Comparison of ENCODE assay signal across 20 mouse cellular contexts in genomic region chr2:22782057-22782456, GRCm38 (mm10). TPM values are rescaled to one million over a fixed set of nuclear protein-coding genes. Genes with fewer than 3 reads are reported as not detected.
DNase-seq lines count a peak whose midpoint lies in the region; ATAC-seq and TF ChIP-seq lines count a peak whose summit lies in the region.
"Had no signal": no experiment of that assay in that cellular context is flagged by ENCODE, and none has a peak within 500 bp of the region (broad histone marks: within the 10 kb centered on the region; RNA-seq: fewer than 3 reads in every experiment).

No protein-coding gene starts in this region.

- TF ChIP-seq POLR2A in spleen, adult 2 months (IDR thresholded peaks at IDR 0.05; ENCODE audit: low read depth, low read length) = no peak

- WGBS in spleen, adult 2 months = 70% methylated on average over 3 of the region's 3 CpGs
- WGBS in liver, embryonic 15.5 days (ENCODE audit: insufficient replicate concordance) = 15% methylated on average over 3 of the region's 3 CpGs
- 84% methylated on average over 3 of the region's 3 CpGs for WGBS in kidney, embryonic 15.5 days

- H3K27ac ChIP-seq in spleen, adult 2 months (ENCODE audit: insufficient read depth, low read length) = 0 out of 2 replicates have a peak overlapping the region, but pooled peaks have one; percentile 1
- peak overlapping the region; percentile 76 for H3K27ac ChIP-seq in liver, embryonic 15.5 days (replicated peaks)
- no peak overlapping the region for H3K27ac ChIP-seq in kidney, embryonic 15.5 days
- H3K27ac ChIP-seq: embryonic facial prominence, embryonic 12.5 days; forebrain, embryonic 13.5 days; heart, embryonic 10.5 days; hindbrain, embryonic 13.5 days; hindbrain, postnatal 0 days had no signal

- no peaks in the 10 kb centered on the region for H3K27me3 ChIP-seq in spleen, adult 2 months (ENCODE audit: control insufficient read depth, insufficient read depth, low read length)
- H3K27me3 ChIP-seq in liver, embryonic 15.5 days = no peaks in the 10 kb centered on the region
- H3K27me3 ChIP-seq in kidney, embryonic 15.5 days = no peaks in the 10 kb centered on the region
- H3K27me3 ChIP-seq: CH12.LX; embryonic facial prominence, embryonic 12.5 days; forebrain, embryonic 13.5 days; hindbrain, embryonic 13.5 days had no signal

- no peak for DNase-seq in spleen, adult 2 months (ENCODE audit: low read depth in 1 of 2, low spot score in 2 of 2)
- no peak for DNase-seq in spleen, postnatal 10 days (ENCODE audit: low spot score in 2 of 2)
- no peak for DNase-seq in heart, adult 8-10 months (ENCODE audit: low spot score)
- DNase-seq in thymus, postnatal 0 days (ENCODE audit: low spot score) = no peak
- DNase-seq: adrenal gland, postnatal 25 days; cerebellum, adult 2 months; cerebellum, postnatal 10 days; forebrain, postnatal 0 days; gastrocnemius, postnatal 14 days; heart, postnatal 10 days had no signal

- H3K9me3 ChIP-seq in liver, embryonic 15.5 days (replicated peaks) = no peaks in the 10 kb centered on the region
- no peaks in the 10 kb centered on the region for H3K9me3 ChIP-seq in kidney, embryonic 15.5 days (replicated peaks)
- H3K9me3 ChIP-seq: embryonic facial prominence, embryonic 12.5 days; forebrain, embryonic 13.5 days; heart, embryonic 10.5 days; hindbrain, embryonic 13.5 days had no signal

- peaks cover 20% of the 10 kb centered on the region for H3K4me1 ChIP-seq in spleen, adult 2 months (ENCODE audit: control insufficient read depth, insufficient read depth, insufficient read length)
- H3K4me1 ChIP-seq in liver, embryonic 15.5 days (replicated peaks) = peaks cover 62% of the 10 kb centered on the region
- no peaks in the 10 kb centered on the region for H3K4me1 ChIP-seq in kidney, embryonic 15.5 days
- H3K4me1 ChIP-seq: embryonic facial prominence, embryonic 12.5 days; forebrain, embryonic 13.5 days; heart, embryonic 10.5 days; hindbrain, embryonic 13.5 days had no signal

- no peak for TF ChIP-seq CTCF in spleen, adult 2 months (IDR thresholded peaks at IDR 0.05; ENCODE audit: extremely low read depth, insufficient read depth, insufficient read length, insufficient replicate concordance)

- H3K9ac ChIP-seq in liver, embryonic 15.5 days = no peak overlapping the region
- no peak overlapping the region for H3K9ac ChIP-seq in kidney, embryonic 15.5 days
- H3K9ac ChIP-seq: embryonic facial prominence, embryonic 12.5 days; forebrain, embryonic 13.5 days; forebrain, postnatal 0 days; hindbrain, embryonic 13.5 days had no signal

- peaks cover 7% of the 10 kb centered on the region for H3K36me3 ChIP-seq in spleen, adult 2 months (ENCODE audit: control insufficient read depth, insufficient read depth, low read length)
- H3K36me3 ChIP-seq in liver, embryonic 15.5 days (replicated peaks) = no peaks in the 10 kb centered on the region
- H3K36me3 ChIP-seq in kidney, embryonic 15.5 days = no peaks in the 10 kb centered on the region
- H3K36me3 ChIP-seq: embryonic facial prominence, embryonic 12.5 days; heart, embryonic 10.5 days; hindbrain, embryonic 13.5 days had no signal

- peak overlapping the region; percentile 48 for H3K4me2 ChIP-seq in liver, embryonic 15.5 days
- no peak overlapping the region for H3K4me2 ChIP-seq in kidney, embryonic 15.5 days
- H3K4me2 ChIP-seq: embryonic facial prominence, embryonic 12.5 days; forebrain, embryonic 13.5 days; hindbrain, embryonic 13.5 days had no signal

- no peak overlapping the region for H3K4me3 ChIP-seq in spleen, adult 2 months (ENCODE audit: extremely low read depth, insufficient read depth, insufficient read length)
- no peak overlapping the region for H3K4me3 ChIP-seq in liver, embryonic 15.5 days (replicated peaks)
- H3K4me3 ChIP-seq in kidney, embryonic 15.5 days (replicated peaks) = no peak overlapping the region
- H3K4me3 ChIP-seq: embryonic facial prominence, embryonic 12.5 days; forebrain, embryonic 13.5 days; heart, embryonic 10.5 days; hindbrain, embryonic 13.5 days had no signal

- peak; percentile 69 for ATAC-seq in erythroid progenitor cell, adult 5-6 weeks (replicated peaks; ENCODE audit: low FRiP score, poor library complexity, severe bottlenecking)
- ATAC-seq in liver, embryonic 15.5 days (ENCODE audit: insufficient read depth) = peak; percentile 68
- peak; percentile 80 for ATAC-seq in megakaryocyte-erythroid progenitor cell, adult 5-6 weeks (replicated peaks; ENCODE audit: low FRiP score, low TSS enrichment, poor library complexity, severe bottlenecking)
- no peak for ATAC-seq in kidney, embryonic 15.5 days (replicated peaks; ENCODE audit: low FRiP score)
- ATAC-seq: forebrain, embryonic 13.5 days; forebrain, postnatal 0 days; hindbrain, postnatal 0 days had no signal

RNA-seq across cellular contexts. Expression of gene Apbb1ip, which starts 8.2 kb away (rescaled TPM):
- 24.8 and 28.0 TPM in 2 replicates for polyA plus RNA-seq in spleen, adult 2 months (2012; rRNA removed)
- total RNA-seq in erythroid progenitor cell, adult 5-6 weeks (2015; ENCODE audit: low replicate concordance) = 41.8 and 60.8 TPM in 2 replicates
- total RNA-seq in erythroid progenitor cell, adult 5-6 weeks (2017; ENCODE audit: low replicate concordance) = 7.2 and 16.9 TPM in 2 replicates
- 12.7 and 13.1 TPM in 2 replicates for polyA plus RNA-seq in liver, embryonic 15.5 days (2015; fragmentation: Nextera tagmentation; extraction: Ambion mirVana)
- total RNA-seq in megakaryocyte-erythroid progenitor cell, adult 5-6 weeks (2014; fragmentation: Nextera tagmentation) = 128 and 143 TPM in 2 replicates
- total RNA-seq in megakaryocyte-erythroid progenitor cell, adult 5-6 weeks (2017) = 14.0 and 21.9 TPM in 2 replicates
- 2.4 and 2.5 TPM in 2 replicates for polyA plus RNA-seq in kidney, embryonic 15.5 days (2015; fragmentation: Nextera tagmentation; extraction: Ambion mirVana)
- 1 to 10 TPM; 1.9 to 4.7 (median 3.8) TPM for total RNA-seq in heart, adult 8-10 months (2022)
- 51.9 and 63.0 TPM in 2 replicates for polyA plus RNA-seq in thymus, postnatal 0 days (2015; fragmentation: Nextera tagmentation; extraction: Ambion mirVana)
